Mouse (Mus musculus) cerebral cortex, adult 2 months (tissue): ENCODE measurements around the gene Prkcq.

Experiments
- WGBS: fragments of 180-500 bp; shearing (Covaris S2); methylation state at CpG from one replicate; pipeline ENCODE4 v1.1.7; 2018; 5-methylcytosine and 5-hydroxymethylcytosine counted together

Gene Prkcq

DNA sequence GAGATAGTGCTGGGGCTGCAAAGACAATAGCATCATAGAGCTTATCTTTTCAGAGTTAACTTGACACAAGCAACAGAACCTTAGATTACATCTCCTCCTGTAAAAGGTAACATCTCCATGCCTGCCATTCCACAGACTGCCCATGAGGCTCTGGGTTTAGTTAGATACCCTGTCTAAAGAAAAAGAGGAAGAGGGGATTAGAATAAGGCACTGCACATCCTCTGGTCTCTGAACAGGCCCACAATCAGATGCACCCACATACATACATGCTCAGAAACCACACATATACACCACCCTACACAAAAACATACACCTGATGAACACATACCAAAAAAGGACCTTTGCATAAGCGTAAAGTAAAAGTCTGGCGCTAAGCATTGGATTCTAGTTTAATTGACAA is 47.4 kb downstream of the Prkcq start:
- WGBS, result 99% methylated on average over 2 of the region's 2 CpGs

DNA sequence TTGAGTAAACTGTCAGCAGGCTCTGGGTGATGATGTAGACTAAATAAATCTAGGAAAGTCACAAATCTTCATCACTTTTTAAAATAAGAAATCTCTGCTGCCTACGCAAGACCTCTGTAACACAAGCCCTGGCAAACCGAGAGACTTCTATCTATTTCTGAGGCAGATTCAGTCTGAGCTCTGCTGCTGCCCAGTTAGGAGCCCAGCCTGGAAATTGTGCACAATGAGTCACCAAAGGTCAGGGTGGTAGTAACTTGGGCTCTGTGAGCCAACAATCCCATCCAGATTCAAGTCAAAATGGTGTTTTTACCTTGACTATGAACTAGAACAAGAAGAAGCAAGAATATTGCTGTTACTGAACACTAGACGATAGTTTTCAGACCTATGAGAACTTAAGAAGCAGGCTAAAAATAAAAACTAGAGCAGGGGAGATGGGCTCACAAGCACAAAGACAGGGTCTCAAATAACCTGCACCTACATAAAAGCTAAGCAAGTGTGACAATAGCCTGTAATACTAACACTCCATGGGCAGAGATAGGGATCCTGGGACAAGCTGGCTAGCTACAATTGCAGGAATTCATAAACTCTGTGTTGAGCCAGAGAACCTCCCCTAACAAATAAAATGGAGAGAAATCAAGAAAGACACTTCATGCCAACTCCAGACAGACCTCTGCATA is 53.0 kb downstream of the Prkcq start:
- 71% methylated on average over 3 of the region's 3 CpGs for WGBS

DNA sequence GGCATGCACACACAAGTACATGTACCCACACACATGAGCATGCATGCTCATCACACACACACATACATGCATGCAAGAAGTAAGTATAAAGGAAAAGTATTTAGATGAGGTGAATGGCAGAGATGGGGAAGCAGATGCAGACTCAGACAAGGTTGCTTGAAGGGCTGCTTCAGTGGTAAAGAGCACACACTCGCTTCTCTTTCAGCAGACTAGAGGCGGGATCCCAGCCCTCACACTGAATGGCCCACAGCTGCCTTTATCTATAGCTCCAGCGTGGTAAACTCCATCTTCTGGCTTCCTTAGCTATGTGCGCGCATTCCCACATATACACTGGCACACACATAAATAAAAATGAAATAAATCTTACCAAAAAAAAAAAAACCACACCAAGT is 53.6 kb downstream of the Prkcq start:
- 80% methylated on average over 5 of the region's 5 CpGs for WGBS

DNA sequence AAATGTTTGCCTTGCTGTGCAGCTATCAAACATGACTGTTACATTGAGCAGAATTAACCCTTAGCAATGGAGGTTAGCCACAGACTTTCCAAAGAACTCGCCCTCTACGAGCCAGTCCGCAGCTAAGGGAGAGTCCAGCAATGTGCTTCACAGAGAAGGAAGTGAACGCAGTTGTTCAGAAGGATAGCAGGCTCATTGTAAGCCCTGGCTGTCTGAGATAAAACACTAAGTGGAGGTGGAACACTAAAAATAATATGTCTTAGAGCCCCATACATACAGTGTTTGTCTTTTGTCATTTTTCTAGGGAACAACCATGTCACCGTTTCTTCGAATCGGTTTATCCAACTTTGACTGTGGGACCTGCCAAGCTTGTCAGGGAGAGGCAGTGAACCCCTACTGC is 54.6 kb downstream of the Prkcq start:
- 83% methylated on average over 7 of the region's 7 CpGs for WGBS

DNA sequence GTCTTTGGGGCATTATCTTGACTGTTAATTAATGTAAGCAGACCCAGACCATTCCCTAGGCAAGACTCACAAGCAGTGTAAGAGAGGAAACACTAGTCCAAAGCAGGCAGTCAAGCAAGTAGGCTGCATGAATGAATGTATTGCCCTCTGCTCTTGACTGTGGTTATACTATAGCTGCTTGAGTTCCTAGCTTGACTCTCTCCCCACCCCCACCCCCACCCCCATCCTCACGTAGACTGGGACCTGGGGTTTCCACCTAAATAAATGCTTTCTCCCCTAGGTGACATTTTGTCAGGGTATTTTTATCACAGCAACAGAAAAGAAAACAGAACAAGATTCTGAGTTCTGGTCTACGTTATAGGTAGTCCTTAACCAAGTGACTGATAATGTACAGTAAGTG is 57.2 kb downstream of the Prkcq start:
- 76% methylated on average over 2 of the region's 2 CpGs for WGBS

DNA sequence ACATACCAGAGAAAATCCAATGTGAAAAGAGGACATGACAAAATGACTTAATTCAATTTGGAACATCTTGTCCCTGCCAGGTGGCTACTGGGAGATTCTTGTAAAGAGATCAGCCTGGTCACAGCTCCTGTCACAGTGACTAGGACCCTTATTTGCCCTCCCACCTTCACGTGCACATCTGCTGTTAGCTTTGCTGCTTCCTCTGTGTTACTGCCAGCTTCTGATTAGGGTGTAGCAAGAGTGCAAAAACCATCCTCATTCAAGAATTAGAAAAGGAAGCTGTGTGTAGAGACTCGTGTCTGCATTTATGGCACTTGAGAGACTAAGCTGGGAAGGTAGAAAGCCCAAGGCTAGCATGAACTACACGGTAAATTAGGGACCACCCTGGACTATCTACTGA is 59.2 kb downstream of the Prkcq start:
- WGBS, result 70% methylated on average over 3 of the region's 3 CpGs

DNA sequence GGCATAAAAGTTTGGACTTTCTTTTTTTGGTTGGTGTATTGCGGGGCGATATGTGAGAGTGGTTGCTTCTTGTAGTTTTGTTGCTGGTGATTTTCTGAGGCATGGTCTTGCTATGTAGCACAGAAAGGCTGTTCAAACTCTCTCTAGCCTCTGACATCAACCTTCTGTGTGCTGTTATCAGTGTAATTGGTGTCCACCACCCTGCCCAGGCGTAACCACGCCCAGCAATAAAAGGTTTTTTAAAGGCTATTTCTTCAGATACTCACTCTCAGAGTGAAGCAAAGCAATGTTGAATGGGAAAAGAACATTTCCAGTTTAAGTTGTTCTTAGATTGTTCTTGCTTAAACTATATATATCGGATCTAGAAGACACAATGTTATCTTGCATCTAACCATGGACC is 60.1 kb downstream of the Prkcq start:
- 97% methylated on average over 5 of the region's 5 CpGs for WGBS

DNA sequence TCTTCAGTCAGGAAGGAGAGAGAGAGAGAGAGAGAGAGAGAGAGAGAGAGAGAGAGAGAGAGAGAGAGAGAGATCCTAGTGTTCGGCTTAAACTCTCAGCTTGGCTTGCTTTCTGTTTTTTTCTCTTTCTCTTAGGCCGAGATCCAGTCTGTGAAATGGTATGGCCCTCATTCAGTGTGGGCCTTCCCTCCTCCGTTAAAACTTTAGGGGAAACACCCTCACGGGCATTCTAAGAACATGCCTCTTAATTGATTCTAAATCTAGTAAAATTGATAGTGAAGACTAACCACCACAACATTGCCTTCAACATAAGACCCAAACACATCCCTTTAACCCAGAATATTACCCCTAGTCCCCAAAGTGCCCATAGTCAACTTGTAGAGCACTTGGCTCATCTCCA is 66.3 kb downstream of the Prkcq start:
- 88% methylated on average over 4 of the region's 4 CpGs for WGBS

DNA sequence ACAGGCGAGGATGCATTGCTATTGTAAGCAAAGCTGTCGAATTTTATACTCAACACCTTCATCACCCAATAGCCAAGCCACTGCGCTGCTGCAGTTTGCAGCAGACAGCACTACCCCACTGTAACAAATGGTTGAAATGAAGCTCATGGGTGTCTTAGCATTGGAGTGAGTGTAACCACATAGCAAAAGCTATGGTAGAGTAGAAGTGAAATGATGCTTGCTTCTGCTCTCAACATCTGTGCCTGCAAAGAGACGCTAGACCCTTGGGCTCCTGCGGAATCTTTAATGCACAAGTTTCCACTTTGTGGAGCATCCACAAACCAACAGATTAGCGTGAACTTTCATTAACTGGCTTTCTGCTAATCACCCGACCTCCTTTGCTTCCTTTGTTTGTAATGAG is 74.0 kb downstream of the Prkcq start:
- WGBS, result 86% methylated on average over 7 of the region's 7 CpGs

DNA sequence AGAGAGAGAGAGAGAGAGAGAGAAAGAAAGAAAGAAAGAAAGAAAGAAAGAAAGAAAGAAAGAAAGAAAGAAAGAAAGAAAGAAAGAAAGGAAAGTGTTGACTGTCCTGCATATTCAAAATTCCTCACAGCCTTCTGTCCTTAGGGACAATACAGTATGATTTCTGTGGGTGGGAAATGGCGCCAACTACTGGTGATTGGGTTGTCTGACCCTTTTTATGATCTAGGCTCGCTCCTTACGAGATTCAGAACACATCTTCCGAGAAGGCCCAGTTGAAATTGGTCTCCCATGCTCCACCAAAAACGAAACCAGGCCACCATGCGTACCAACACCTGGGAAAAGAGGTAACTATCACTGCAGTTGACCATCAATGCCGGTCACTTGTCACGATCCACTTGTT is 82.0 kb downstream of the Prkcq start:
- 67% methylated on average over 8 of the region's 8 CpGs for WGBS

DNA sequence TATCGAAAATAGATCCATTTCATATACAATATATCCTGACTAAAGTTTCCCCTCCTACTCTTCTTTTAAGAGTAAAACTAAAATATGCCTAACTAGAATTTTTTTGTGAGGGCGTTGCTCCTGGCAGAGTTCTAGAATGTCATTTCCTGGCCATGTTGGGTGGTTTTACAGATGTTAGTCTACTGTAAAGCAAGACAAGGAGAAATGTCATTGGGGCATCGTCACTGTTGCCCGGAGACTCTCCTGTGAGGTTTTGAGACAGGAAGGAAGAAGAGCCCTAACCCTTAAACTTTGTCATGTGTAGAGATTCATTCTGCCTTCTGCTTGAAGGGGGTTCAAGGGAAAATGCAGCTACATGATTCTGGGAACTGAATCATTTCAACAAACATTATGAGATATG is 82.5 kb downstream of the Prkcq start:
- WGBS, result 85% methylated on average over 4 of the region's 4 CpGs

DNA sequence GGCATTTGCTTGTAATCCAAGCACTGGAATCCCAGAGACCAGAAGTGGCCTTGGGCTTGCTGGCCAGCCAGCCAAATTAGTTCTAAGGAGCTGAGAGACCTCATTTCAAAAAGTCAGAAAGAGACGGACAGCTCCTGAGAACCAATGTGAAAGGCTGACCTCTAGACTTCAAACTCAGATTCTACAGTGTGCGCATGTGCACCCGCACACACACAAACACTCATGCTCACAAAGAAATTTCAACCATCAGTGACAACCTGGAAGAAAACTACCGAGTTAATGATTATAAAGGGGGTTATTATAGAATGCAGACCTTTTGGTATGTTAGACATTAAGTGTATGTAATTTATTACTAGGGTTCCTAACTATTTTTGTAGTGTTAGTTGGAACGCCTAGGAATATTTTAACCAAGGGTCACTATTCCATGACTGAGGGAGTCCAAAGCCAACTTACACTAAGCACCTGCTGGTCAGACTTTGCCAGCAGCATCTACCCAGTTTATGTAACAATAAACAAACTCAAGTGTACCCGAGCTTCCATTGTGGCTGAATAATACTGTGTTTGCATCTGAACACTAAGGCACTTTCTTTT is 85.4 kb downstream of the Prkcq start:
- 85% methylated on average over 6 of the region's 6 CpGs for WGBS

DNA sequence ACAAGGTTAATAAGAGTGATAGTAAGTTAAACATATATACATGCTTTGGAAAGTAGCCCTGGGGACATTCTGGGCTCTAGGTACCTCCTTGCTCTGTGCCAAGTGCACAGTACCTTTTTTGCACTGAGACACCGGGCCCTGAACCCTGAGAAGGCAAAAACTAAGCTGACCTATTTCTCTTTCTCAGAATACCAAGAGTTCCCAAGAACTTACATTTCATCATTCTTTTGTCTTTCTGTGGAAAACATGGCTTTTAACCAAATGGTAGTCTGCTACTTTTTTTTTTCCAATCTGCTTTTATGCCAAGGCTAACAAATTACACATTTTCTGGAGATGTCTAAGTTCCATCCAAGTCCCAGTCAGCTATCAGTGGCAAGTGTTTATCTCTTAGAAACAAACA is 86.3 kb downstream of the Prkcq start:
- 76% methylated on average over 1 of the region's 1 CpGs for WGBS

DNA sequence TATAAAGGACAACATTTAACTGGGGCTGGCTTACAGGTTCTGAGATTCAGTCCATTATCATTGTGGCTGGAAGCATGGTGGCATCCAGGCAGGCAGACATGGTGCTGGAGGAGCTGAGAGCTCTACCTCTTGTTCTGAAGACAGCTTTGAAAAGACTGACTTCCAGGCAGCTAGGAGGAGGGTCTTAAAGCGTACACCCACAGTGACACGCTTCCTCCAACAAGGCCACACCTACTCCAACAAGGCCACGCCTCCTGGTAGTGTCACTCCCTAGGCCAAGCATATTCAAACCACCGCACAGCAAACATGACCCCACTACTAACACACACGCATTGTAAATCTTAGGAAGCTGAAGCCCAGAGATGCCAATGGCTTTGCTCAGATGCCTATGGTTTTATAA is 87.5 kb downstream of the Prkcq start:
- 97% methylated on average over 5 of the region's 5 CpGs for WGBS

DNA sequence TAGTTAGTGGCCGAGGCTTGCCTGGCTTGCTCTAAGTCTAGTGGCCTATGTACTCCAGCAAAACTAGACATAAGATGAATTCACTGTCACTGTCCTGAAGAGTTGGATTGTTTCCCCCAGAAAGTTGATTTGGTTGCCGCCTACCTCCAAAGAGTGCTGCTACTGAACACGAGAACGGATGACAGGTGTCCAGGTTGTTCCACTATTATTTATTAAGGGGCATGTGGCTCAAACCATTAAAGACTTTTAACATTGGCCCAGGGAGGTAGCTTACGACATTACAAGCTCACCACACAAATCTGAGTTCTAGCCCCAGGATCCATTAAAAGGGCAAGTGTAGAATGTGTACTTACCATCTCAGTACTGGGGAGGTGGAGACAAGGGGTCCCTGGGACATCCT is 92.9 kb downstream of the Prkcq start:
- 98% methylated on average over 5 of the region's 5 CpGs for WGBS

DNA sequence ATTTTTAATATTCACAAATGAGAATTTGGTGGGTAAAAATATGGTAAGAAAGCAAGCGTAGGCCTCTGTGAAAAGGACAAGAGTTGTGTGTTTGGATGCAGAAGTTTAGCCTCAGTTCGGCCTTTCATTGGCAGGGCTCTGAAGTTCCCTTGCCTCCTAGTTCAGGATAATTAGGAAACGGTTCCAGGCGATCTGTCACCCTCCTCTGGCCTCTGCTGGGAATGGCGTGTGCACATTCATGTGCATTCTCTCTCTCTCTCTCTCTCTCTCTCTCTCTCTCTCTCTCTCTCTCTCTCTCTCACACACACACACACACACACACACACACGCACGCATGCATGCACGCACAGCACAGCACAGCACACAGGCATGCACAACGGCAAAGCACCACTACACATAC is 93.5 kb downstream of the Prkcq start:
- WGBS, result 82% methylated on average over 9 of the region's 9 CpGs

DNA sequence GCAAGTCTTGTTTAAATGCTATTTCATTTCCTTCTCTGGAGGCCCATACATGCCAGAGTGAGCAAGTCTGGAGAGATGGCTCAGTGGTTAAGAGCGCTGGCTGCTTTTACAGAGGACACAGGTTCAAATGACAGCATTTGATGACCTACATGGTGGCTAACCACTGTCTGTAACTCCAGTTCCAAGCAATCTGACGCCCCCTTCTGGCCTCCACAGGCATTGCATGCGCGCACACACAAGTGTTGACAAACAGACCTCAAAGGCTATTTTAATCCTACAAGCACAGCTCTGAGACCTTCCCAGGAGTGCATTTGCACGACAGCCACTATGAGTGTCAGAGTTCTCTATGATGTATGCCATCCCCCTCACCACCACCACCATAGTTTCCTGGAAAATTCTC is 94.4 kb downstream of the Prkcq start:
- WGBS, result 73% methylated on average over 5 of the region's 5 CpGs

DNA sequence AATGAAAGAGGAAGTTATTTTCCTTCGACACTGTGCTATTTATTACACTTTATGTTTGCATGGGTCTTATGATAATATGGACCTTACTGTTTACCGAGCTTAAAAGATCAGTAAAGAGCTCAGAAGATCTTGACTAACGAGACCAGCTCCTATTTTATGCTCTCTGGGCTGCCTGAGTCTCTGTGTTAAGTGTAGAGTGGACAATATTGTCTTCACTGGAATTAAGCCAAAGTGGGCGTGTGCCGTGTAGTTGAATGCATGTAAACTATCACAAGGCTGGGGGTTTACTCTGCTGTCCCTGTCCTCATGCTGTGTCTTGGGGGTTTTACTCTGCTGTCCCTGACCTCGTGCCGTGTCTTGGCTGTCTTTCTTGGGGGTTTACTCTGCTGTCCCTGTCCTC is 107.1 kb downstream of the Prkcq start:
- WGBS, result 75% methylated on average over 7 of the region's 7 CpGs

DNA sequence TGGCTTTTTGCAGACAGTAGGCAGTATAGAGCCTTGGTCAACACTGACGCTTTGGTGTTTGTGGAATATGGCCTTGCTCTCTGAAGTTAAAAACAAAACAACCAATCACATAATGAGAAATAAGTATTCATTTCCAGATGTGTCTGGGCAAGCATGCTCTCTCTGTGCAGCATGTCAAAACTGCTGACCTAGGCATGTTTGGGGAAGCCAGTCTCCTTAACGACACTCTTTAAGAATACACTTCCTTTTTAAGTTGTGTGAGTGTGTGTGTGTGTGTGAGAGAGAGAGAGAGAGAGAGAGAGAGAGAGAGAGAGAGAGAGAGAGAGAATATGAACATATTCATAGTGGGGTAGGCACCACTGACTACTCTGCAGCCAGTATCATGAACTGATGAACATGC is 108.3 kb downstream of the Prkcq start:
- 68% methylated on average over 2 of the region's 2 CpGs for WGBS

DNA sequence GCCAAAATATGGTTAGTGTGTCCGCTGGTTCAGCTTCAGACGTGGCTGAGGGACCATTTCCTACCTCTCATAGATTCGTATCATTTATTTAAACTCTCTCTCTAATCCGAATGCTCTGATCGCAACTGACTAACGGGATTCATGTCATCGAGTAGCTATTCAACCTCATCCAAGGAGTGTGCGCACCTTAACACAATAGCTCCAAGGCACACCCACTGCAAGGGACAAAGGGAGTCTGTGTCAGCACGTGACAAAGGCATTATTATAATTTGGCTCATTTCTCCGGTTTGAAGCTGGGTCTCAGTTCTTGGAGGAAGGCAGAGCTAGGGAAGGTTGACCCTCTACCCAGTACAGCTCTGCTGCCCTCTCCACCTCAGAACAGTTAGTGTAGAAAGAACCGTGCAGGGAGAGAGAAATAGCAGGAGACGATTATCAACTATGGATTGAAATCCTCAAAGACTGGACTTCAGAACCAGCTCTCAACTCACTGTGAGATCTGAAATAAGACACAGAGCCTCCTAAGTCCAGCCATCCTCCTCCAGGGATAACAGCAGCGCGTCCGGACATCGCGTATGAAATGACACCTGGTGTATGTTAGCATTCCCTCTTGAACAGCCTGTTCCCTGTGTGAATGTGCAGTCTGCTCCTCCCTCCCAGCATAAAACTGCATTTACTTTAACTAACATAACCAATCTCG is 116.1 kb downstream of the Prkcq start:
- WGBS, result 54% methylated on average over 18 of the region's 18 CpGs

DNA sequence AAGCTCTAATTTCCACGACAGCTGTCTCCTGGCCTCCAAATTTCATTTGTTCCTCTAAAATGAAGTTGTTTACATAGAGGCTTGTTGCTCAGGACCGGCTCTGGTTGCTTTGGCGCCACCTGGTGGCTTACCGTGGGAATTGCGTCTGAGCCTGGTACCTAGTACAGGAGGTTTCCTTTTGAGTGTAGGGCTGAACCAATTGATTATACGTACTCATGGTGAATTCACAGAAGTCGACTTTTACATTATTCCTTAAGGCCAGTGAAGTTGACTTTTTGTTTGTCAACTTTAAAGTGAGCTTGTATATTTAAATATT is 116.6 kb downstream of the Prkcq start:
- 3% methylated on average over 7 of the region's 7 CpGs for WGBS

DNA sequence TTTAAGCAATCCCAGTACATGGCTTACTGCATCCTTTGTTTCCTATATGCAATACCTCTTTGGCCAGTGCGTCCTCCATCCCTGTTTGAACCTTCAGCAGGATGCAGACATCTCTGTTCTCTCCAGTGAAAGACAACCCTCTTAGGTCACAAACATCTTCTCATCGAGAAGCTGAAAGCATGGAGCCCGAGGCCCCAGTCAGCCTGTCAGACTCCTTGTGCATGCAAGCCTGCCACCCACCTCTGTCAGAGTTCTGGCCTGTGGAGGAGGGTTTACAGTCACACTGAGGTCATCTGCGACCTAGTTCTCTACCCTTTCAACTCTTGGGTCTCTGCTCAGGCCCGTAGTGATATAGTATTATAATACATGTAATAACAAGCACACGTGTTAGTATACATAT is 119.0 kb downstream of the Prkcq start:
- 90% methylated on average over 6 of the region's 6 CpGs for WGBS

DNA sequence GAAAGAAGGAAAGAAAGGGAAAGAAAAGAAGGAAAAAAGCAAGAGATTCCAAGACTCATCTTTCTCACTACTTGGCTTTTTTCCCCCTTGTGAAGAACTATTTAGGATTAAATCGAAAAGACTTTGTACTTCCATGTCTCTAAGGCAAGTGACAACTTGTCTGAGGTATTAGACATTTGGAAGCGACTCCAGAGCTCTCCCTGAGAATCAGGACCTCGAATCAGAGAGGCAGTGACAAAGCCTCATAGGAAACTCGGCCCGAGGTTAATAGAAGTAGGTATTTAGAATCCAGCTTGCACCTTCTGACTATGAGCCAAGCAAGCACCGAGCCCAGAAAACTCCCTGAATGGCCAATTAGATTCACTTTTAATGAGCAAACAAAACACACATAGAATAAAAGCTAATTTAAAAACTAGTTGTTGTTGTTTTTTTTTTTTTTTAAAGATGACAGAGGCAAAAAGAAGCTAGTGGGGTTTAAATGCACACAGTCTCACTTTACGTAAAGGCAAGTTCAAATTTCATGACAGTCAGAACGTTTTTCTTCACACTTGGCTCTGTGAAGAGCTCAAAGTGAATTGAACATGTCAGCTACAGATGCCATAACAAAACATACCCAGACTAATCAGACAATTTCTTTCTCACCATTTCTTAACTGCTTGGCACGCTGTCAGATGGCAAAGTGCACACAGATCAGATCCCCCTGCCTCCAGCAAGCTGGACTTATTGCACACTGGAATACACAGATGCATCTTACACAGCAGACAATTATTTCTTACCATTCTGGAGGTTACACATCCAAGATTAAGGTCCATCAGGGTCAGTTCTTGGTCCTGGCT is 119.9 kb downstream of the Prkcq start:
- WGBS, result 63% methylated on average over 9 of the region's 9 CpGs
